Mouse (Mus musculus): ENCODE measurements around the gene Aldh1a3. TPM values are rescaled to one million over a fixed set of nuclear protein-coding genes. Genes with fewer than 3 reads are reported as not detected.

The Aldh1a3 gene
- total and polyA plus RNA-seq, 2 experiments from 2014 or later, result 1.4 to 2.2 TPM

- peak within 1 kb of the TSS; percentile 85 for H3K9ac ChIP-seq (replicated peaks; ENCODE audit: low read depth, low read length)
- DNase-seq (ENCODE audit: low spot score), result peak; percentile 52
- H3K4me1 ChIP-seq (ENCODE audit: control insufficient read depth, insufficient read depth), result peaks cover 4% of the 10 kb centered on the region; the same call in 1 of the 2 replicates
- H3K9me3 ChIP-seq (replicated peaks; ENCODE audit: control insufficient read depth, low read length), result no peaks in the 10 kb centered on the region
- H3K4me3 ChIP-seq (ENCODE audit: low read depth, low read length), result peak within 1 kb of the TSS; percentile 75
- ATAC-seq (ENCODE audit: insufficient read depth, low read depth), result peak; percentile 64
- peak within 1 kb of the TSS; percentile 98 for H3K4me2 ChIP-seq (ENCODE audit: low read depth, low read length)
- H3K27me3 ChIP-seq (ENCODE audit: control insufficient read depth, insufficient read depth, low read length), result no peaks in the 10 kb centered on the region
- H3K36me3 ChIP-seq (replicated peaks; ENCODE audit: control insufficient read depth, insufficient read depth, low read length), result no peaks in the 10 kb centered on the region
- TF ChIP-seq CTCF (IDR thresholded peaks at IDR 0.05; ENCODE audit: low read depth) (peak; percentile 44), EP300 (IDR thresholded peaks at IDR 0.05; ENCODE audit: low read depth) (no peak)
- peak within 1 kb of the TSS; percentile 76 for H3K27ac ChIP-seq (ENCODE audit: low read depth)
- WGBS, result under 1% methylated on average over 67 of the region's 70 CpGs
These were observed 39.4 kb downstream of the Aldh1a3 start, which contains the start of gene Lrrk1 for GRCm38 (mm10) chr7:66387813-66388521. Gene Lrrk1, minus strand, starts transcription at chr7:66388350.

GRCm38 (mm10) chr7:66387419-66387812 is 39.9 kb downstream of the Aldh1a3 start:
- ATAC-seq (ENCODE audit: insufficient read depth, low read depth), result no peak
- Histone ChIP-seq H3K36me3 (replicated peaks; ENCODE audit: control insufficient read depth, insufficient read depth, low read length) (no peaks in the 10 kb centered on the region), H3K27me3 (ENCODE audit: control insufficient read depth, insufficient read depth, low read length) (no peaks in the 10 kb centered on the region), H3K4me1 (ENCODE audit: control insufficient read depth, insufficient read depth) (peaks cover 4% of the 10 kb centered on the region; the same call in 1 of the 2 replicates), H3K4me3 (ENCODE audit: low read depth, low read length) (peak overlapping the region; percentile 75), H3K27ac (ENCODE audit: low read depth) (no peak overlapping the region; the same call in 1 of the 2 replicates), H3K4me2 (ENCODE audit: low read depth, low read length) (peak overlapping the region; percentile 98), H3K9ac (replicated peaks; ENCODE audit: low read depth, low read length) (peak overlapping the region; percentile 85), H3K9me3 (replicated peaks; ENCODE audit: control insufficient read depth, low read length) (no peaks in the 10 kb centered on the region)
- 3% methylated on average over 13 of the region's 13 CpGs for WGBS
- TF ChIP-seq CTCF (IDR thresholded peaks at IDR 0.05; ENCODE audit: low read depth) (no peak), EP300 (IDR thresholded peaks at IDR 0.05; ENCODE audit: low read depth) (no peak)
- DNase-seq (ENCODE audit: low spot score), result no peak

GRCm38 (mm10) chr7:66386411-66386810 is 40.9 kb downstream of the Aldh1a3 start:
- Histone ChIP-seq H3K27me3 (ENCODE audit: control insufficient read depth, insufficient read depth, low read length) (no peaks in the 10 kb centered on the region), H3K36me3 (replicated peaks; ENCODE audit: control insufficient read depth, insufficient read depth, low read length) (no peaks in the 10 kb centered on the region), H3K27ac (ENCODE audit: low read depth) (no peak overlapping the region), H3K4me2 (ENCODE audit: low read depth, low read length) (no peak overlapping the region), H3K9ac (replicated peaks; ENCODE audit: low read depth, low read length) (no peak overlapping the region), H3K4me3 (ENCODE audit: low read depth, low read length) (no peak overlapping the region), H3K9me3 (replicated peaks; ENCODE audit: control insufficient read depth, low read length) (no peaks in the 10 kb centered on the region), H3K4me1 (ENCODE audit: control insufficient read depth, insufficient read depth) (peaks cover 4% of the 10 kb centered on the region; the same call in 1 of the 2 replicates)
- no peak for TF ChIP-seq EP300 (IDR thresholded peaks at IDR 0.05; ENCODE audit: low read depth)
- TF ChIP-seq CTCF (IDR thresholded peaks at IDR 0.05; ENCODE audit: low read depth), result no peak
- no peak for DNase-seq (ENCODE audit: low spot score)
- ATAC-seq (ENCODE audit: insufficient read depth, low read depth), result no peak
- WGBS, result 93% methylated on average over 6 of the region's 6 CpGs

GRCm38 (mm10) chr7:66385826-66386225 is 41.5 kb downstream of the Aldh1a3 start:
- no peak for TF ChIP-seq CTCF (IDR thresholded peaks at IDR 0.05; ENCODE audit: low read depth)
- TF ChIP-seq EP300 (IDR thresholded peaks at IDR 0.05; ENCODE audit: low read depth), result no peak
- H3K9ac ChIP-seq (replicated peaks; ENCODE audit: low read depth, low read length), result no peak overlapping the region
- no peaks in the 10 kb centered on the region for H3K36me3 ChIP-seq (replicated peaks; ENCODE audit: control insufficient read depth, insufficient read depth, low read length)
- 94% methylated on average over 12 of the region's 12 CpGs for whole genome bisulfite sequencing
- no peak for DNase-seq (ENCODE audit: low spot score)
- no peak overlapping the region for H3K4me3 ChIP-seq (ENCODE audit: low read depth, low read length)
- no peak overlapping the region for H3K4me2 ChIP-seq (ENCODE audit: low read depth, low read length)
- peaks cover 4% of the 10 kb centered on the region; the same call in 1 of the 2 replicates for H3K4me1 ChIP-seq (ENCODE audit: control insufficient read depth, insufficient read depth)
- ATAC-seq (ENCODE audit: insufficient read depth, low read depth), result no peak
- no peak overlapping the region for H3K27ac ChIP-seq (ENCODE audit: low read depth)
- H3K27me3 ChIP-seq (ENCODE audit: control insufficient read depth, insufficient read depth, low read length), result no peaks in the 10 kb centered on the region
- no peaks in the 10 kb centered on the region for H3K9me3 ChIP-seq (replicated peaks; ENCODE audit: control insufficient read depth, low read length)

GRCm38 (mm10) chr7:66384891-66385290 is 42.4 kb downstream of the Aldh1a3 start:
- DNase-seq (ENCODE audit: low spot score) (no peak), ATAC-seq (ENCODE audit: insufficient read depth, low read depth) (no peak)
- Histone ChIP-seq H3K36me3 (replicated peaks; ENCODE audit: control insufficient read depth, insufficient read depth, low read length) (0 out of 2 replicates have a peak, but pooled peaks cover 7% of the 10 kb centered on the region), H3K4me3 (ENCODE audit: low read depth, low read length) (no peak overlapping the region), H3K9ac (replicated peaks; ENCODE audit: low read depth, low read length) (no peak overlapping the region), H3K4me2 (ENCODE audit: low read depth, low read length) (no peak overlapping the region), H3K27me3 (ENCODE audit: control insufficient read depth, insufficient read depth, low read length) (no peaks in the 10 kb centered on the region), H3K4me1 (ENCODE audit: control insufficient read depth, insufficient read depth) (peaks cover 4% of the 10 kb centered on the region; the same call in 1 of the 2 replicates), H3K27ac (ENCODE audit: low read depth) (no peak overlapping the region), H3K9me3 (replicated peaks; ENCODE audit: control insufficient read depth, low read length) (no peaks in the 10 kb centered on the region)
- 87% methylated on average over 8 of the region's 8 CpGs for WGBS
- TF ChIP-seq CTCF (IDR thresholded peaks at IDR 0.05; ENCODE audit: low read depth) (no peak), EP300 (IDR thresholded peaks at IDR 0.05; ENCODE audit: low read depth) (no peak)

All from heart, postnatal 0 days (tissue).